Mouse (Mus musculus): ENCODE data around the gene Tnrc6b. TPM values are rescaled to one million over a fixed set of nuclear protein-coding genes. Genes with fewer than 3 reads are reported as not detected.

Gene Tnrc6b
- total and polyA plus RNA-seq, 2 experiments from 2014 or later = 21.0 to 24.0 TPM

GRCm38 (mm10) chr15:80977620-80978334 is 266.7 kb downstream of the Tnrc6b start, which contains the start of gene Sgsm3:
Gene Sgsm3, plus strand, starts transcription at chr15:80977765.
- Histone ChIP-seq H3K4me2 (ENCODE audit: low read depth) (peak within 1 kb of the TSS; percentile 71), H3K4me3 (ENCODE audit: low read depth, low read length) (peak within 1 kb of the TSS; percentile 84), H3K27ac (ENCODE audit: low read depth, low read length) (peak within 1 kb of the TSS; percentile 66), H3K27me3 (ENCODE audit: insufficient read depth, low read length) (no peaks in the 10 kb centered on the region), H3K4me1 (ENCODE audit: insufficient read depth) (no peaks in the 10 kb centered on the region), H3K9me3 (ENCODE audit: low read length) (no peaks in the 10 kb centered on the region), H3K36me3 (ENCODE audit: insufficient read depth) (no peaks in the 10 kb centered on the region), H3K9ac (peak within 1 kb of the TSS; percentile 71)
- no peak for TF ChIP-seq CTCF (IDR thresholded peaks at IDR 0.05; ENCODE audit: low read depth)
- ATAC-seq (peak; percentile 98), DNase-seq (peak; percentile 93)
- WGBS = under 1% methylated on average over 66 of the region's 67 CpGs

DNA sequence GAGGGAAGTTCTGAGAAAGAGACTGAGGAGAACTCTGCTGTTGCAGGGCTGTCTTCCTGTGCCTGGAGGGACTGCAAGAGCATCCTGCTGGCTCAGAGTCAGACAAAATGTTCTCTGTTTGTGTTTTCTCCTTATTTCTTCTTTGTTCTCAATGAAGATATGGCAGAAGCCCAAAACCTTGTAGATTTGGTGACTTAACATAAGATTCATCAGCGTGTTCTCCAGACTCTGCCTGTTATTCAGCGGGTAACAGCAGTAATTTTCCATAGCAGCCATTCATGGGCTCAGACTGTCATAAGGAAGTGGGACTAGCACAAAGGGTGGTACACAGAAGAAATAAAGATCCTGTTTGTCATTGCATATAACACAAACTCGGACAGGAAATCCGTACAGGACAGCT is 268.5 kb downstream of the Tnrc6b start:
- DNase-seq = peak; percentile 6
- no peaks in the 10 kb centered on the region for H3K4me1 ChIP-seq (ENCODE audit: insufficient read depth)
- no peak overlapping the region for H3K27ac ChIP-seq (ENCODE audit: low read depth, low read length)
- no peak overlapping the region for H3K9ac ChIP-seq
- no peak overlapping the region for H3K4me2 ChIP-seq (ENCODE audit: low read depth)
- TF ChIP-seq CTCF (IDR thresholded peaks at IDR 0.05; ENCODE audit: low read depth) = no peak
- 66% methylated on average over 4 of the region's 4 CpGs for WGBS
- no peak overlapping the region for H3K4me3 ChIP-seq (ENCODE audit: low read depth, low read length)
- H3K36me3 ChIP-seq (ENCODE audit: insufficient read depth) = no peaks in the 10 kb centered on the region
- no peaks in the 10 kb centered on the region for H3K9me3 ChIP-seq (ENCODE audit: low read length)
- no peak for ATAC-seq
- H3K27me3 ChIP-seq (ENCODE audit: insufficient read depth, low read length) = no peaks in the 10 kb centered on the region

- Histone ChIP-seq H3K9ac (no peak overlapping the region), H3K9me3 (ENCODE audit: low read length) (no peaks in the 10 kb centered on the region), H3K27me3 (ENCODE audit: insufficient read depth, low read length) (no peaks in the 10 kb centered on the region), H3K27ac (ENCODE audit: low read depth, low read length) (no peak overlapping the region), H3K4me2 (ENCODE audit: low read depth) (no peak overlapping the region), H3K4me3 (ENCODE audit: low read depth, low read length) (no peak overlapping the region), H3K4me1 (ENCODE audit: insufficient read depth) (no peaks in the 10 kb centered on the region), H3K36me3 (ENCODE audit: insufficient read depth) (no peaks in the 10 kb centered on the region)
- 93% methylated on average over 4 of the region's 4 CpGs for WGBS
- ATAC-seq (no peak), DNase-seq (no peak)
- no peak for TF ChIP-seq CTCF (IDR thresholded peaks at IDR 0.05; ENCODE audit: low read depth)
Measured at GRCm38 (mm10) chr15:80981176-80981575, 270.1 kb downstream of the Tnrc6b start.

- Histone ChIP-seq H3K4me2 (ENCODE audit: low read depth) (no peak overlapping the region), H3K9me3 (ENCODE audit: low read length) (no peaks in the 10 kb centered on the region), H3K4me3 (ENCODE audit: low read depth, low read length) (no peak overlapping the region), H3K36me3 (ENCODE audit: insufficient read depth) (no peaks in the 10 kb centered on the region), H3K9ac (no peak overlapping the region), H3K27ac (ENCODE audit: low read depth, low read length) (no peak overlapping the region), H3K27me3 (ENCODE audit: insufficient read depth, low read length) (no peaks in the 10 kb centered on the region), H3K4me1 (ENCODE audit: insufficient read depth) (no peaks in the 10 kb centered on the region)
- ATAC-seq (no peak), DNase-seq (no peak)
- 86% methylated on average over 2 of the region's 2 CpGs for WGBS
- TF ChIP-seq CTCF (IDR thresholded peaks at IDR 0.05; ENCODE audit: low read depth) = no peak
Measured at GRCm38 (mm10) chr15:80983264-80983663, 272.2 kb downstream of the Tnrc6b start.

- H3K27me3 ChIP-seq (ENCODE audit: insufficient read depth, low read length) = no peaks in the 10 kb centered on the region
- no peak for TF ChIP-seq CTCF (IDR thresholded peaks at IDR 0.05; ENCODE audit: low read depth)
- 44% methylated on average over 1 of the region's 1 CpGs for WGBS
- no peaks in the 10 kb centered on the region for H3K9me3 ChIP-seq (ENCODE audit: low read length)
- H3K4me3 ChIP-seq (ENCODE audit: low read depth, low read length) = no peak overlapping the region
- H3K4me2 ChIP-seq (ENCODE audit: low read depth) = no peak overlapping the region
- no peak overlapping the region for H3K27ac ChIP-seq (ENCODE audit: low read depth, low read length)
- H3K4me1 ChIP-seq (ENCODE audit: insufficient read depth) = no peaks in the 10 kb centered on the region
- DNase-seq (no peak), ATAC-seq (no peak)
- H3K36me3 ChIP-seq (ENCODE audit: insufficient read depth) = no peaks in the 10 kb centered on the region
- no peak overlapping the region for H3K9ac ChIP-seq
Measured at GRCm38 (mm10) chr15:80988331-80988730, 277.2 kb downstream of the Tnrc6b start.

GRCm38 (mm10) chr15:80989712-80990111 is 278.6 kb downstream of the Tnrc6b start:
- Histone ChIP-seq H3K4me1 (ENCODE audit: insufficient read depth) (no peaks in the 10 kb centered on the region), H3K9ac (no peak overlapping the region), H3K4me3 (ENCODE audit: low read depth, low read length) (no peak overlapping the region), H3K27me3 (ENCODE audit: insufficient read depth, low read length) (no peaks in the 10 kb centered on the region), H3K9me3 (ENCODE audit: low read length) (no peaks in the 10 kb centered on the region), H3K27ac (ENCODE audit: low read depth, low read length) (no peak overlapping the region), H3K4me2 (ENCODE audit: low read depth) (no peak overlapping the region), H3K36me3 (ENCODE audit: insufficient read depth) (no peaks in the 10 kb centered on the region)
- ATAC-seq (no peak), DNase-seq (no peak)
- WGBS = 76% methylated on average over 3 of the region's 3 CpGs
- no peak for TF ChIP-seq CTCF (IDR thresholded peaks at IDR 0.05; ENCODE audit: low read depth)

Small RNAs within 50 kb of the gene (microRNA-seq; reads per million reads assigned to microRNA genes)
- 4.9 to 7.7 reads per million in 2 experiments for gene Mir5113

Other genes starting within 250 kb of the Tnrc6b start
- not detected in 2 replicates for gene Enthd1, start 146.2 kb upstream of the Tnrc6b start, total RNA-seq (2014; rRNA removed)
- gene Enthd1, start 146.2 kb upstream of the Tnrc6b start, polyA plus RNA-seq (2015; fragmentation: Nextera tagmentation; extraction: Ambion mirVana) = not detected in 2 replicates
- gene Grap2, start 138.7 kb upstream of the Tnrc6b start, total RNA-seq (2014; rRNA removed) = 0.23 TPM in 1 of 2 replicates, not detected in the other
- 0.21 TPM in 1 of 2 replicates, not detected in the other for gene Grap2, start 138.7 kb upstream of the Tnrc6b start, polyA plus RNA-seq (2015; fragmentation: Nextera tagmentation; extraction: Ambion mirVana)
- 0.23 and 1.1 TPM in 2 replicates for gene Fam83f, start 39.5 kb upstream of the Tnrc6b start, total RNA-seq (2014; rRNA removed)
- gene Fam83f, start 39.5 kb upstream of the Tnrc6b start, polyA plus RNA-seq (2015; fragmentation: Nextera tagmentation; extraction: Ambion mirVana) = 0.11 and 0.36 TPM in 2 replicates
- gene Adsl, start 237.2 kb downstream of the Tnrc6b start, total RNA-seq (2014; rRNA removed) = 80.3 and 82.2 TPM in 2 replicates
- gene Adsl, start 237.2 kb downstream of the Tnrc6b start, polyA plus RNA-seq (2015; fragmentation: Nextera tagmentation; extraction: Ambion mirVana) = 51.4 and 77.1 TPM in 2 replicates